Mouse (Mus musculus): Measurements from ENCODE around the gene Plcl1. TPM values are rescaled to one million over a fixed set of nuclear protein-coding genes. Genes with fewer than 3 reads are reported as not detected.
"Not testable (repeated sequence)": the region's sequence is repeated elsewhere in the genome, so short reads cannot be mapped to it uniquely, and the experiment has no call there.

Gene Plcl1
- total RNA-seq, 2 experiments from 2014 or later, result 21.9 to 26.5 TPM

DNA sequence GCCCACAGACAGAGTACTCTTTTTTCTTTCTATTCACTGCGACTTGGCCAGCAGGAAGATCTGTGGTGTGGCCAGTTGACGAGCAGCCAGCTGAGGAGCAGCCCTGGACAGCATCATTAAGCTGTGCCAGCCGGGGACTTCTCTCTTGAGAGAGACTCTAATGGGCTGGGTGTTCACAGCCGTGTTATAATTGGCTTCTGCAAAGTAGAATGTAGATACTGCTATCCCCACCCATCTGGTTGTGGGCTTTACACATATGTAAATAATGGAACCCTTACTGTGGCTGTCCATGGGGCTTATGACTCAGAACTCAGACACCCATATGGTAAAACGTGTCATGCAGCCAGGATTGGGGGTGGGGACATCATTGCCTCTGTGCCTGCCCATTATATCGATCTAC is 83.6 kb downstream of the Plcl1 start:
- DNase-seq (ENCODE audit: extremely low spot score in 1 of 2, low spot score in 2 of 2), result peak in 1 of 2 experiments; percentile 38
- H3K27ac ChIP-seq, result no peak overlapping the region; the same call in 1 of the 2 replicates
- no peak overlapping the region for H3K4me3 ChIP-seq
- TF ChIP-seq CTCF (IDR thresholded peaks at IDR 0.05), result no peak
- intact Hi-C loops (cut with DNase I), result no loop called here

- DNase-seq (ENCODE audit: extremely low spot score in 1 of 2, low spot score in 2 of 2), result peak; percentile 17 to 22
- intact Hi-C loops (cut with DNase I), result loop anchor here (5.0 kb wide), 2 partner anchors 57 to 93 kb away; partner anchors contain the start of gene Plcl1
- no peak for TF ChIP-seq CTCF (IDR thresholded peaks at IDR 0.05)
These were observed 94.2 kb downstream of the Plcl1 start for GRCm38 (mm10) chr1:55499872-55500271.

DNA sequence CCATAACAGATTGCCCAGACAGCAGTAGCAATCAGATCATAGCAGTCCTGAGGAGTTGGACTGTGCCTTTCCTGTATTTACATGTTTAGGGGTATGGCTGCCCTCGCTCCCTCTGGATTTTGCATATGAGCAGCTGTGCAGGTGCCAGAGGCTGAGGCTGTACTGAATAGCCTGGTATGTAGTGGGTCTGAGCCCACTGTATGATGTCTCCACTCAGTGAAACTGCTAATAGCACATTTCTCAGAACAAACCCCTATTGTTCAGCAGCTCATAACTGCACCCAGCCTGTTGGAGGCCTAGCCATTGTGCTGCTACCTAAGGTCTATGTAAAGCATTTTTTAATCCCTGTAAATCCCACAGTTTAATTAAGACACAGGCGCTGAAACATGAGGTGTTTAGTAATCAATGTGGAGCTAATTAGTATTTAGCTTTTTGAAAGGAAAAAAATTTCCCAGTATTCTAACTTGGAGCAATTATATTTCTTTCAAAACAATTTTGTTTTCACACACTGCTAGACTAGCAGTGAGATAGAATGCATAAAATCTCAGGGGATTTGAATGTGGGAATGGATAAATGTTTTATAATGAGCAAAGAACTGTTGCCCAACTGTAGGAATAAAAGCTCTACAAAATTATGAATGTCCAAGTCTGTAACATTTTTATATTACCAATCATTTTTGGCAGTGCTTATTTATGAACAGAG is 95.4 kb downstream of the Plcl1 start:
- Histone ChIP-seq H3K27ac (no peak overlapping the region; the same call in 1 of the 2 replicates), H3K4me3 (no peak overlapping the region)
- intact Hi-C loops (cut with DNase I), result loop anchor here (5.0 kb wide), 2 partner anchors 56 to 94 kb away; partner anchors contain the start of gene Plcl1
- no peak for TF ChIP-seq CTCF (IDR thresholded peaks at IDR 0.05)
- no peak for DNase-seq (ENCODE audit: extremely low spot score in 1 of 2, low spot score in 2 of 2)

More at GRCm38 (mm10) chr1:55499872-55500271, 94.2 kb downstream of the Plcl1 start:
- Histone ChIP-seq H3K4me3 (no peak overlapping the region), H3K27ac (no peak overlapping the region; the same call in 1 of the 2 replicates)

GRCm38 (mm10) chr1:55505811-55506210 is 100.1 kb downstream of the Plcl1 start:
- Histone ChIP-seq H3K27ac (no peak overlapping the region), H3K4me3 (no peak overlapping the region)
- DNase-seq (ENCODE audit: extremely low spot score in 1 of 2, low spot score in 2 of 2), result no peak
- no peak for TF ChIP-seq CTCF (IDR thresholded peaks at IDR 0.05)
- intact Hi-C loops (cut with DNase I), result no loop called here

DNA sequence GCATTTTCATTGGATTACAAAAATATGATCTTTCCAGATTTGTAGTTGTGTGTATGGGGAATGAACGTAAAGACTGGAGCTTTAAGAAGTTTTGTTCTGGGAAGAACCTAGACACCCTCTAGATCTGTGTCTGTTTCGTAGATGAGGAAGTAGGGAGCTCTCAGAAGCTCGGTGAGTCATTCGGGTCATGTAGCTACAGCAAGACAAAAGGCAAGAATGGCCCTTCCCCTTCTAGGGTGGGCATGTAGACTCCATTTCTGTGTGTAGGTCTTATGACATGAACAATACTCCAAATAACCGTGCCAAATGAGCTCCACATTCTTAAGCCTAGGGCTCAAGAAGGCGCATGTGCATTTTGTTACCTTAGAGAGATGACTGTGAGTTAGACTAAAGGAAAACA is 101.3 kb downstream of the Plcl1 start:
- Histone ChIP-seq H3K4me3 (no peak overlapping the region), H3K27ac (no peak overlapping the region)
- DNase-seq (ENCODE audit: extremely low spot score in 1 of 2, low spot score in 2 of 2), result no peak
- intact Hi-C loops (cut with DNase I), result no loop called here
- no peak for TF ChIP-seq CTCF (IDR thresholded peaks at IDR 0.05)

DNA sequence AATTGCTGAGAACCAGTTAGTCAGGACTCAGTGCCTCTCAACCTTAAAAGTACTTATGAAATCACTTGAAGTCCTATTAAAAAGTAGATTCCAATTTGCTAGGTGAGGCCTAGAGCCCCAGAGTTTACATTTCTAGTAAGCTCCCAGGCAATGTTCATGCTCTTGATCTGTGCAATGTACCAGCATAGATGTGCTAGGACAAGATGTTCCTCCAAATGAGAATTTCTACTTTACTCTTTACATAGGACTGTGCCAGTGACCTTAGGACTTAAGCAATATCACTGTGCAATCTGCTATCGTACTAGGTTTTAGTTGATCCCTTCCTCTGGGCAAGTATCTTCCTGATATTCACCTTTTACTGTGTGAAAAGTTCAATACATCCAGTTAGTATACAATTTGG is 103.9 kb downstream of the Plcl1 start:
- DNase-seq (ENCODE audit: extremely low spot score in 1 of 2, low spot score in 2 of 2), result no peak
- intact Hi-C loops (cut with DNase I), result no loop called here
- H3K4me3 ChIP-seq, result no peak overlapping the region
- no peak overlapping the region for H3K27ac ChIP-seq
- no peak for TF ChIP-seq CTCF (IDR thresholded peaks at IDR 0.05)

GRCm38 (mm10) chr1:55512165-55512564 is 106.4 kb downstream of the Plcl1 start:
- no peak for DNase-seq (ENCODE audit: extremely low spot score in 1 of 2, low spot score in 2 of 2)
- intact Hi-C loops (cut with DNase I), result no loop called here
- no peak overlapping the region for H3K4me3 ChIP-seq
- H3K27ac ChIP-seq, result no peak overlapping the region
- TF ChIP-seq CTCF (IDR thresholded peaks at IDR 0.05), result no peak

DNA sequence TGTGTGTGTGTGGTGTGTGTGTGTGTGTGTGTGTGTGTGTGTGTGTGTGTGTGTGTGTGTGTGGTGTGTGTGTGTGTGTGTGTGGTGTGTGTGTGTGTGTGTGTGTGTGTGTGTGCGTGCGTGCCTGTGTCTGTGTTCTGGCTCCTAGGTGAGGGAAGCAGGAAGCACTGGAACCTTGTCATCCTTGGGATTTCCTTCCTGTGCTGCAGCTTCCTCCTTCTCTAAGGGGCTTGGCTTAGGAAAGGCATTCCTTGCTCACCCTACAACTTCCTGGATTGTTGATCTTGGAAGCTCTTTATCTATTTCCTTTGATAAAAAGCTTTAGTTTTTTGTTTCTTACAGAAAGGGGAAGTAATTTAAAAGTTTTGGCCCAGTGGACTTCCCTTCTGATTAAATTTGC is 107.1 kb downstream of the Plcl1 start:
- H3K4me3 ChIP-seq; DNase-seq (ENCODE audit: extremely low spot score in 1 of 2, low spot score in 2 of 2); intact Hi-C loops (cut with DNase I); H3K27ac ChIP-seq: not testable (repeated sequence)

DNA sequence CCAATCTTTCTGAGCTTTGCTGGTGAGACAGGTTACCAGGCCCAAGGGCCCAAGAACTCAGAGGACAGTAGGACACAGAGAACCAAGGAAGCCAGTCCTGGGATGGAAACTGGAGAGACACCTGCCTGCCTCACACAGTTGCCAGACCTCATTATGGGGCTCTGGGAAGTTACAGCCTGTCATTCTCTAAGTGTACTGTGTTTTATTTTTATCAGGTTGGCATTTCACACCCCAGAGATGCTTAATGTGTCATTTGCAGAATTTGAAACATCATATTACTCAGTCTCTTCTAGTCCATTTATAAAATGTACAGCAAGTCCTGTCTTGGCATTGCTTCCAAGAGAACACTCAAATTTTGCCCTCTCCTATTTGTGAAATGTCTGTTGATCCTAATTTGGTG is 111.5 kb downstream of the Plcl1 start:
- H3K4me3 ChIP-seq, result no peak overlapping the region
- no peak for TF ChIP-seq CTCF (IDR thresholded peaks at IDR 0.05)
- H3K27ac ChIP-seq, result no peak overlapping the region
- intact Hi-C loops (cut with DNase I), result no loop called here
- DNase-seq (ENCODE audit: extremely low spot score in 1 of 2, low spot score in 2 of 2), result no peak

DNA sequence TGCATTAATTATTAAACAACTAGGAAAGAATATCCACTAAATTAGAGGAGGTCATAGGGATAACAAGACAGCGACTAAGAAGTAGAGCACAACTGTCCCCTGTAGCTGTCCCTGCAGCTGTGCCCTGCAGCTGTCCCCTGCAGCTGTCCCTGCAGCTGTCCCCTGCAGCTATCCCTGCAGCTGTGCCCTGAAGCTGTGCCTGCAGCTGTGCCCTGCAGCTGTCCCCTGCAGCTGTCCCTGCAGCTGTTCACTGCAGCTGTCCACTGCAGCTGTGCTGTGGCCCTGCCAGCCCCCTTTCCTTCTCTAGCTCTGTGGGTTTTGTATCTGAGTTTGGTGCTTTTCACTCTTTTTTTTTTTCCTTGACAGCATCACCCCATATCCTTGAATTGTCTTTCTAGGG is 118.2 kb downstream of the Plcl1 start:
- no peak for TF ChIP-seq CTCF (IDR thresholded peaks at IDR 0.05)
- DNase-seq (ENCODE audit: extremely low spot score in 1 of 2, low spot score in 2 of 2), result no peak
- H3K27ac ChIP-seq, result no peak overlapping the region
- no peak overlapping the region for H3K4me3 ChIP-seq
- intact Hi-C loops (cut with DNase I), result no loop called here

- H3K27ac ChIP-seq, result no peak overlapping the region
- intact Hi-C loops (cut with DNase I), result no loop called here
- no peak for TF ChIP-seq CTCF (IDR thresholded peaks at IDR 0.05)
- H3K4me3 ChIP-seq, result no peak overlapping the region
- DNase-seq (ENCODE audit: extremely low spot score in 1 of 2, low spot score in 2 of 2), result no peak
These were observed 119.4 kb downstream of the Plcl1 start for GRCm38 (mm10) chr1:55525100-55525499.

GRCm38 (mm10) chr1:55525748-55526147 is 120.0 kb downstream of the Plcl1 start:
- intact Hi-C loops (cut with DNase I), result no loop called here
- no peak for TF ChIP-seq CTCF (IDR thresholded peaks at IDR 0.05)

More at GRCm38 (mm10) chr1:55525748-55526147, 120.0 kb downstream of the Plcl1 start:
- Histone ChIP-seq H3K27ac (no peak overlapping the region), H3K4me3 (no peak overlapping the region)
- no peak for DNase-seq (ENCODE audit: extremely low spot score in 1 of 2, low spot score in 2 of 2)

Measured in left cerebral cortex, adult 2 months (tissue).